Mouse (Mus musculus) erythroblast, adult 5-6 weeks (primary cell): ENCODE measurements around the gene Spag17. TPM values are rescaled to one million over a fixed set of nuclear protein-coding genes. Genes with fewer than 3 reads are reported as not detected.

Experiments used
- ATAC-seq: replicated peaks from 2 replicates; pipeline ENCODE4 v1.8.0; 2016; ENCODE audit warnings: moderate number of reproducible peaks, mild to moderate bottlenecking, moderate TSS enrichment, inconsistent platforms; ENCODE audit not compliant: poor library complexity, low FRiP score, severe bottlenecking
- total RNA-seq, 2 experiments: library from RNA; stranded (forward) in 1 of 2; stranded (reverse) in 1 of 2; fragments of 150-400 nt in 1 of 2; fragments of 200-764, 138-1000 nt in 1 of 2; gene quantifications; 2 replicates each; pipeline versions ENCODE4 v1.2.3 to v1.2.4; 2015 to 2017; ENCODE audit warnings: low replicate concordance in 2 of 2

Spag17 gene
- total RNA-seq, 2 experiments from 2014 or later: not detected

GRCm38 (mm10) chr3:100161665-100162314, 276.6 kb downstream of the Spag17 start:
- no peak for ATAC-seq

GRCm38 (mm10) chr3:100162315-100163105, 277.3 kb downstream of the Spag17 start, which contains the start of the genes Gdap2 and Wdr3:
Gdap2 (plus strand) TSS chr3:100162381.
Wdr3 (minus strand) TSS chr3:100162407.
- ATAC-seq: peak; percentile 99

GRCm38 (mm10) chr3:100163556-100163955, 278.4 kb downstream of the Spag17 start:
- ATAC-seq: no peak

- no peak for ATAC-seq
Observed at GRCm38 (mm10) chr3:100164991-100165390, 279.8 kb downstream of the Spag17 start.

GRCm38 (mm10) chr3:100176031-100176430, 290.8 kb downstream of the Spag17 start:
- no peak for ATAC-seq

- ATAC-seq: no peak
Observed at GRCm38 (mm10) chr3:100180471-100180870, 295.3 kb downstream of the Spag17 start.

GRCm38 (mm10) chr3:100189444-100189843, 304.2 kb downstream of the Spag17 start:
- ATAC-seq: peak; percentile 69

- ATAC-seq: no peak
Observed at GRCm38 (mm10) chr3:100189861-100190260, 304.7 kb downstream of the Spag17 start.
